Mouse (Mus musculus) 3134 (cell line): ENCODE data around the gene Cwc25.
"Not testable (repeated sequence)": the region's sequence is repeated elsewhere in the genome, so short reads cannot be mapped to it uniquely, and the experiment has no call there.

Source experiments
- DNase-seq: peaks from one replicate; pipeline ENCODE4 v3.0.0-alpha.2; 2011; ENCODE audit warnings: low spot score; ENCODE audit not compliant: insufficient read length; ENCODE audit errors: extremely low read depth

Cwc25 gene

GRCm38 (mm10) chr11:97734810-97735209, 31.5 kb downstream of the Cwc25 start:
- not testable (repeated sequence) for DNase-seq

GRCm38 (mm10) chr11:97733689-97734088, 32.7 kb downstream of the Cwc25 start:
- DNase-seq, result no peak

GRCm38 (mm10) chr11:97728730-97729129, 37.6 kb downstream of the Cwc25 start:
- peak; percentile 39 for DNase-seq

- peak; percentile 72 for DNase-seq
Observed at GRCm38 (mm10) chr11:97728311-97728710, 38.0 kb downstream of the Cwc25 start.

- DNase-seq, result no peak
Observed at GRCm38 (mm10) chr11:97723709-97724108, 42.6 kb downstream of the Cwc25 start.

GRCm38 (mm10) chr11:97721338-97721737, 45.0 kb downstream of the Cwc25 start:
- DNase-seq, result no peak

GRCm38 (mm10) chr11:97719041-97719440, 47.3 kb downstream of the Cwc25 start:
- no peak for DNase-seq

- no peak for DNase-seq
Observed at GRCm38 (mm10) chr11:97718281-97718860, 48.0 kb downstream of the Cwc25 start.

GRCm38 (mm10) chr11:97717369-97718280, 48.7 kb downstream of the Cwc25 start:
- DNase-seq, result no peak

GRCm38 (mm10) chr11:97716021-97716420, 50.3 kb downstream of the Cwc25 start:
- DNase-seq, result no peak

GRCm38 (mm10) chr11:97714784-97715760, 51.3 kb downstream of the Cwc25 start:
- no peak for DNase-seq

GRCm38 (mm10) chr11:97714356-97714755, 52.0 kb downstream of the Cwc25 start:
- no peak for DNase-seq

GRCm38 (mm10) chr11:97713896-97714295, 52.5 kb downstream of the Cwc25 start:
- DNase-seq, result no peak

GRCm38 (mm10) chr11:97712286-97712685, 54.1 kb downstream of the Cwc25 start:
- no peak for DNase-seq

GRCm38 (mm10) chr11:97711200-97711900, 55.0 kb downstream of the Cwc25 start:
- DNase-seq, result no peak

- DNase-seq, result not testable (repeated sequence)
Observed at GRCm38 (mm10) chr11:97710067-97710466, 56.3 kb downstream of the Cwc25 start.

- DNase-seq, result peak; percentile 99
Observed at GRCm38 (mm10) chr11:97703039-97703826, 63.1 kb downstream of the Cwc25 start, which contains the start of gene Psmb3. TSS of gene Psmb3 (plus strand) at chr11:97703399.

GRCm38 (mm10) chr11:97702393-97702745, 64.0 kb downstream of the Cwc25 start:
- DNase-seq, result peak; percentile 87

- DNase-seq, result no peak
Observed at GRCm38 (mm10) chr11:97701581-97702392, 64.6 kb downstream of the Cwc25 start.
